Mouse (Mus musculus) forebrain, embryonic 13.5 days (tissue): ENCODE measurements around the gene Qpctl. TPM values are rescaled to one million over a fixed set of nuclear protein-coding genes. Genes with fewer than 3 reads are reported as not detected.

Experiments
- ATAC-seq: fragments of 200-750 bp; cut with Nextera tagmentation; 2 replicates; pipeline ENCODE4 v1.8.0; 2017
- H3K27ac ChIP-seq: fragments of 300-500 bp; sonication (generic); 2 replicates; pipeline ENCODE4 v1.5.1; 2015; ENCODE audit warnings: inconsistent platforms, mild to moderate bottlenecking, moderate library complexity
- H3K27me3 ChIP-seq: fragments of 300-500 bp; sonication (generic); 2 replicates; pipeline ENCODE4 v1.6.1; 2015; ENCODE audit warnings: mild to moderate bottlenecking, inconsistent platforms
- H3K36me3 ChIP-seq: fragments of 300-500 bp; sonication (generic); 2 replicates; pipeline ENCODE4 v1.6.1; 2015; ENCODE audit warnings: mild to moderate bottlenecking, inconsistent platforms; ENCODE audit not compliant: poor library complexity, severe bottlenecking
- H3K4me1 ChIP-seq: fragments of 300-500 bp; sonication (generic); 2 replicates; pipeline ENCODE4 v1.6.1; 2015; ENCODE audit warnings: inconsistent platforms
- H3K4me2 ChIP-seq: fragments of 300-500 bp; sonication (generic); 2 replicates; pipeline ENCODE4 v1.6.1; 2015; ENCODE audit warnings: inconsistent platforms, mild to moderate bottlenecking, moderate library complexity
- H3K4me3 ChIP-seq: fragments of 300-500 bp; sonication (generic); 2 replicates; pipeline ENCODE4 v1.5.1; 2015; ENCODE audit warnings: mild to moderate bottlenecking, inconsistent platforms
- H3K9ac ChIP-seq: fragments of 300-500 bp; sonication (generic); 2 replicates; pipeline ENCODE4 v1.6.1; 2015; ENCODE audit warnings: mild to moderate bottlenecking, inconsistent platforms
- H3K9me3 ChIP-seq: fragments of 300-500 bp; sonication (generic); replicated peaks from 2 replicates; pipeline ENCODE4 v1.6.1; 2016; ENCODE audit warnings: inconsistent platforms
- WGBS: fragments of 180-500 bp; shearing (Covaris S2); methylation state at CpG from one replicate; pipeline ENCODE4 v1.1.7; 2015; 5-methylcytosine and 5-hydroxymethylcytosine counted together
- polyA plus RNA-seq: library from polyadenylated mRNA; unstranded; fragments of >200 nt; fragmentation: Nextera tagmentation; extraction: Ambion mirVana; gene quantifications from 2 replicates; pipeline ENCODE4 v1.2.1, GENCODE M21; 2015

Gene Qpctl
- polyA plus RNA-seq, 1 experiment from 2014 or later: 16.5 TPM

- 90% methylated on average over 10 of the region's 10 CpGs for WGBS
- ATAC-seq: no peak
- H3K9ac ChIP-seq: no peak overlapping the region
These were observed 2.3 kb downstream of the Qpctl start for GRCm38 (mm10) chr7:19146793-19147192.

DNA sequence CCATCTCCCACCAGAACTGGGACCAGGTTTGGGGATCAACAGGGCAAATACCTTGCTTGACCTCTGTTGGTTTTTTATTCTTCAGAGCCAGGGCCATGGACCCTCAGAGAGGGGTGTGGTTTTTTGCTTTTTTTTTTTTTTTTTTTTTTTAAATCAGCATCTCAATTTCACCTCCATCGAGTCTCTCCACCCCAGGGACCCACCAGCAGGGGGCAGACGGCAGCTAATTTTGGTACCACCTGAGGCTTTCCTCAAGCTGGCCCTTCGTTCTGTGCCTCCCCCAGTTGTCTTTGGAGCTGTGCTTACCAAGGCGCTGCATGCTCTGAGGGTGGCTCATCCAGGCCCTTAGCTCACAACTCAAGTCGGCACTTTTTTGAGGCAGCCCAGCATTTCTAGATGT lies 11.7 kb downstream of the Qpctl start:
- Histone ChIP-seq H3K27ac (no peak overlapping the region), H3K4me2 (no peak overlapping the region), H3K9me3 (no peaks in the 10 kb centered on the region), H3K4me3 (no peak overlapping the region), H3K27me3 (no peaks in the 10 kb centered on the region), H3K9ac (no peak overlapping the region), H3K4me1 (no peaks in the 10 kb centered on the region), H3K36me3 (peaks cover 78% of the 10 kb centered on the region)
- no peak for ATAC-seq
- WGBS: 46% methylated on average over 5 of the region's 5 CpGs

More at GRCm38 (mm10) chr7:19146793-19147192, 2.3 kb downstream of the Qpctl start:
- Histone ChIP-seq H3K4me3 (no peak overlapping the region), H3K36me3 (peaks cover 19% of the 10 kb centered on the region), H3K27me3 (no peaks in the 10 kb centered on the region), H3K27ac (no peak overlapping the region), H3K4me2 (no peak overlapping the region), H3K4me1 (peaks cover 31% of the 10 kb centered on the region), H3K9me3 (no peaks in the 10 kb centered on the region)

GRCm38 (mm10) chr7:19136673-19137334 lies 12.3 kb downstream of the Qpctl start:
- no peak overlapping the region for H3K4me3 ChIP-seq
- H3K36me3 ChIP-seq: peaks cover 74% of the 10 kb centered on the region
- peaks cover 4% of the 10 kb centered on the region; the same call in 1 of the 2 replicates for H3K4me1 ChIP-seq
- no peaks in the 10 kb centered on the region for H3K9me3 ChIP-seq
- WGBS: 94% methylated on average over 38 of the region's 38 CpGs
- no peak overlapping the region for H3K9ac ChIP-seq
- H3K27me3 ChIP-seq: no peaks in the 10 kb centered on the region
- no peak overlapping the region for H3K4me2 ChIP-seq
- ATAC-seq: 0 out of 2 replicates have a peak, but pooled peaks have one; percentile 25
- H3K27ac ChIP-seq: no peak overlapping the region

- Histone ChIP-seq H3K9me3 (no peaks in the 10 kb centered on the region), H3K27me3 (no peaks in the 10 kb centered on the region), H3K4me2 (no peak overlapping the region), H3K4me3 (no peak overlapping the region), H3K36me3 (peaks cover 68% of the 10 kb centered on the region), H3K9ac (no peak overlapping the region), H3K27ac (no peak overlapping the region), H3K4me1 (peaks cover 6% of the 10 kb centered on the region; the same call in 1 of the 2 replicates)
- WGBS: 96% methylated on average over 13 of the region's 13 CpGs
- ATAC-seq: no peak
These were observed 12.9 kb downstream of the Qpctl start for GRCm38 (mm10) chr7:19136168-19136567.

DNA sequence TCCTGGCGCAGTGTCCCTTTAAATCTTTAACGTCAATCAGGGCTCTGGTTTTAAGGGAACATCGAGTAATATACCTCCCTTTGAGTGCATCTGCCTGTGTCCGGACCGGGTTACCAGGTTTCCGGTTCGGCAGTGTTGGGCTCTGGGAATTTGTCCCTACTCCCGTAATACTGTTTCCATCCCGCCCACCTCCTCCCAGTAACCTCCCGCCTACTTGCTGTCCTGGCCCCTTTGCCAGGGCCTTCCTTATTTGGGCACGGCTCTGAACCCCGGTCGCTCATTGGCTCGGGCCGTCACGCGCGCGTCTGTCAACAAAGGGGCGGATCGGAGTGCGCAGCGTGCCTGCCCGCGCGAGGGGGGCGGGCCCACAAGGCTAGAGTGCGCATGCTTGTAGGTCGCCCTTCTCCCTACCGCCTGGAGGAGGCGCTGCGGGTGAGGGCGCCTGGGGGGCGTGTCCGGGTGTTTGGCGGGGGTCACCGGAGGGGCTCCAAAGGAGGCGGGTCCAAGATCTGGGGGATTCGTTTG lies 17.7 kb downstream of the Qpctl start:
- under 1% methylated on average over 39 of the region's 39 CpGs for WGBS
- H3K27me3 ChIP-seq: no peaks in the 10 kb centered on the region
- H3K36me3 ChIP-seq: peaks cover 30% of the 10 kb centered on the region

DNA sequence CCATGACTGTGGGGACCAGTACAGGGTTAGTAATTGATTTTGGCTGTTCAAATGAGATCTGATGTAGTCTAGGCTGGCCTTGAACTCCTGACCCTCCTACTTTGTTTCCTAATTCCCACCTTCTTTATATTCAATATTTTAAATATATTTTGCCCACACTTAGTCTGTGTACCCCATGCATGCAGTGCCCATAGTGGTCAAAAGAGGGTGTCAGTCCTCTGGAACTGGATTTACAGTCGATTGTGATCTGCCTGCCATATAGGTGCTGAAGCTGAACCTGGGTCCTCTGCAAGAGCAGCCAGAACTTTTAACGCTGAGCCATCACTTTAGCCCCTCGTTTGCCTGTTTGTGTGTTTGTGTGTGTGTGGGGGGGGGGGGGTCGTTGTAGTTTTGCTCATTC lies 18.4 kb downstream of the Qpctl start:
- ATAC-seq: no peak
- Histone ChIP-seq H3K9ac (no peak overlapping the region; the same call in 1 of the 2 replicates), H3K27ac (peak overlapping the region; percentile 86), H3K27me3 (no peaks in the 10 kb centered on the region), H3K4me3 (peak overlapping the region; percentile 46), H3K4me1 (peaks cover 15% of the 10 kb centered on the region), H3K4me2 (peak overlapping the region; percentile 69), H3K36me3 (peaks cover 25% of the 10 kb centered on the region), H3K9me3 (no peaks in the 10 kb centered on the region)
- 34% methylated on average over 4 of the region's 4 CpGs for WGBS

More for the DNA sequence above, 17.7 kb downstream of the Qpctl start:
- H3K27ac ChIP-seq: peak overlapping the region; percentile 86
- ATAC-seq: peak; percentile 99
- H3K4me3 ChIP-seq: peak overlapping the region; percentile 46
- H3K9ac ChIP-seq: peak overlapping the region; percentile 62
- peak overlapping the region; percentile 69 for H3K4me2 ChIP-seq
- H3K4me1 ChIP-seq: peaks cover 15% of the 10 kb centered on the region
- no peaks in the 10 kb centered on the region for H3K9me3 ChIP-seq

- 93% methylated on average over 5 of the region's 5 CpGs for WGBS
- Histone ChIP-seq H3K9me3 (no peaks in the 10 kb centered on the region), H3K4me2 (no peak overlapping the region), H3K9ac (no peak overlapping the region), H3K36me3 (peaks cover 12% of the 10 kb centered on the region), H3K4me1 (peaks cover 15% of the 10 kb centered on the region), H3K27ac (no peak overlapping the region), H3K27me3 (no peaks in the 10 kb centered on the region), H3K4me3 (no peak overlapping the region)
- no peak for ATAC-seq
These were observed 19.7 kb downstream of the Qpctl start for GRCm38 (mm10) chr7:19129396-19129795.

DNA sequence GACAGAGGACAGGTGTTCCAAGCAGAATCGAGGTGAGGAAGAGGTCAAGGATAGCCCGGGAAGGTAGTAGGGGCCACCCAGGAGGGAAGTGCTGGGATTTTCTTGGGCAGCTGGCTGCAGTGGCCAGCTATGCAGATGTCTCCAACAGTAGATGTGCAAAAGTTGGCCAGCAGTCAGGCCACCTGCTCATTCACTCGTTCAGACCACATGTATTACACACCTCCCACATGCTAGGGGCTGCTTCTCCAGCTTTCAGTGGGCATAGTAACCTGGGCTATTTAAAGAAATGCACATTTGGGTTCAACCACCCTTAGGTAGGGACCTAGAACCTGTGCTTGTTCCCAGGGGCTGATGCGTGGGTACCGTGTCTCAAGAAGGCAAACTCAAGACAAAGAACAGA lies 21.3 kb downstream of the Qpctl start:
- Histone ChIP-seq H3K4me3 (no peak overlapping the region), H3K27ac (no peak overlapping the region), H3K36me3 (peaks cover 11% of the 10 kb centered on the region; the same call in 1 of the 2 replicates), H3K4me2 (no peak overlapping the region), H3K4me1 (peaks cover 15% of the 10 kb centered on the region), H3K9ac (no peak overlapping the region), H3K27me3 (no peaks in the 10 kb centered on the region), H3K9me3 (no peaks in the 10 kb centered on the region)
- ATAC-seq: no peak
- WGBS: 91% methylated on average over 5 of the region's 5 CpGs

- no peak overlapping the region for H3K9ac ChIP-seq
- no peak overlapping the region for H3K4me2 ChIP-seq
- H3K4me3 ChIP-seq: no peak overlapping the region
- H3K9me3 ChIP-seq: no peaks in the 10 kb centered on the region
- H3K36me3 ChIP-seq: peaks cover 11% of the 10 kb centered on the region; the same call in 1 of the 2 replicates
- no peak overlapping the region for H3K27ac ChIP-seq
- no peaks in the 10 kb centered on the region for H3K27me3 ChIP-seq
- WGBS: 88% methylated on average over 6 of the region's 6 CpGs
- no peak for ATAC-seq
- peaks cover 16% of the 10 kb centered on the region for H3K4me1 ChIP-seq
These were observed 24.4 kb downstream of the Qpctl start for GRCm38 (mm10) chr7:19124713-19125112.

DNA sequence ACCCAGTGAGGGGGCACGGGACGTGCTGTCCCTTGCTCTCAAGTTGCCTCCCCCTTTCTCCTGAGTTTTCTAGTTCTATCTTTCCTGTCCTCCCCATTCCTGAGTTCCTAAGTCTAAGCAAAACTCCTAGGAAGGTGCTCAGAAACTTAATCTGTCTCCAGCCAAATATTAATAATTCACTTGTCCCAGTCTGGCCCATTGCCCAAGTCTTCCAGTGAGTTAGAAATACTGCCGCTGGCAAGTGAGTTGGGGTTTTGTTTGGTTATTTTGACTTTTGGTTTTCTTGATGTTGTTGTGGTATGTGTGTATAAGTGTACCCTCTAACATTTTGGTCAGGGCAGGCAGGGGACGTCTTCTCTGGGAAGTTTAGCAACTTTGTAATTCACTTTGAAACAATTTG lies 27.4 kb downstream of the Qpctl start:
- Histone ChIP-seq H3K27ac (no peak overlapping the region), H3K4me2 (no peak overlapping the region), H3K27me3 (0 out of 2 replicates have a peak, but pooled peaks cover 4% of the 10 kb centered on the region), H3K9ac (no peak overlapping the region), H3K9me3 (peaks cover 10% of the 10 kb centered on the region; the same call in 1 of the 2 replicates), H3K36me3 (peaks cover 3% of the 10 kb centered on the region; the same call in 1 of the 2 replicates), H3K4me3 (no peak overlapping the region), H3K4me1 (peaks cover 21% of the 10 kb centered on the region)
- ATAC-seq: no peak
- 94% methylated on average over 4 of the region's 4 CpGs for WGBS

GRCm38 (mm10) chr7:19119631-19120429 lies 29.3 kb downstream of the Qpctl start, which contains the start of gene Fbxo46:
Gene Fbxo46 (plus strand): TSS chr7:19119859.
- peaks cover 21% of the 10 kb centered on the region for H3K4me1 ChIP-seq
- ATAC-seq: peak; percentile 97
- peak within 1 kb of the TSS; percentile 93 for H3K4me2 ChIP-seq
- 3% methylated on average over 34 of the region's 34 CpGs for WGBS
- peak within 1 kb of the TSS; percentile 82 for H3K9ac ChIP-seq
- peak within 1 kb of the TSS; percentile 35; the same call in 1 of the 2 replicates for H3K27ac ChIP-seq
- peaks cover 10% of the 10 kb centered on the region; the same call in 1 of the 2 replicates for H3K9me3 ChIP-seq
- peak within 1 kb of the TSS; percentile 69 for H3K4me3 ChIP-seq
- H3K27me3 ChIP-seq: 0 out of 2 replicates have a peak, but pooled peaks cover 4% of the 10 kb centered on the region
- no peaks in the 10 kb centered on the region for H3K36me3 ChIP-seq

- Histone ChIP-seq H3K4me1 (peaks cover 21% of the 10 kb centered on the region), H3K27ac (no peak overlapping the region), H3K27me3 (0 out of 2 replicates have a peak, but pooled peaks cover 4% of the 10 kb centered on the region), H3K4me2 (peak overlapping the region; percentile 20), H3K9ac (no peak overlapping the region), H3K9me3 (peaks cover 10% of the 10 kb centered on the region; the same call in 1 of the 2 replicates), H3K4me3 (no peak overlapping the region), H3K36me3 (no peaks in the 10 kb centered on the region)
- ATAC-seq: peak; percentile 37
- 91% methylated on average over 8 of the region's 8 CpGs for WGBS
These were observed 30.0 kb downstream of the Qpctl start for GRCm38 (mm10) chr7:19119083-19119482.
